Mouse (Mus musculus) CH12.LX (cell line): ENCODE data around the gene Jmjd1c.

Experiments
- CHD1 ChIP-seq: IDR thresholded peaks from 2 replicates; pipeline ENCODE4 v1.6.1; 2012; ENCODE audit warnings: low read depth, low read length, improper control_type of control experiment, inconsistent platforms
- CTCF ChIP-seq, 2 experiments: IDR thresholded peaks in 1 of 2; conservative IDR thresholded peaks in 1 of 2; 2 replicates each; pipeline ENCODE4 v1.5.1; 2011 to 2012; ENCODE audit warnings: low read depth in 2 of 2, low read length in 2 of 2, improper control_type of control experiment in 1 of 2, inconsistent platforms in 1 of 2, mild to moderate bottlenecking in 1 of 2, moderate library complexity in 1 of 2
- GABPA ChIP-seq: IDR thresholded peaks from 2 replicates; pipeline ENCODE4 v1.6.1; 2012; ENCODE audit warnings: low read depth, low read length, improper control_type of control experiment, inconsistent platforms; ENCODE audit not compliant: insufficient replicate concordance
- MAX ChIP-seq: IDR thresholded peaks from 2 replicates; pipeline ENCODE4 v1.6.1; 2011; ENCODE audit warnings: low read length, improper control_type of control experiment
- MAZ ChIP-seq: IDR thresholded peaks from 2 replicates; pipeline ENCODE4 v1.6.1; 2012; ENCODE audit warnings: low read depth, mild to moderate bottlenecking, inconsistent platforms, low read length, improper control_type of control experiment, moderate library complexity
- MYC ChIP-seq: IDR thresholded peaks from 2 replicates; pipeline ENCODE4 v1.6.1; 2011; ENCODE audit warnings: low read depth, mild to moderate bottlenecking, improper control_type of control experiment, low read length
- NELFE ChIP-seq: IDR thresholded peaks from 2 replicates; pipeline ENCODE4 v1.6.1; 2011; ENCODE audit warnings: low read depth, low read length, improper control_type of control experiment
- NRF1 ChIP-seq: IDR thresholded peaks from 2 replicates; pipeline ENCODE4 v1.6.1; 2014; ENCODE audit warnings: low read depth, mild to moderate bottlenecking, inconsistent platforms, low read length, improper control_type of control experiment, moderate library complexity
- POLR2A ChIP-seq: IDR thresholded peaks from 2 replicates; pipeline ENCODE4 v1.6.1; 2011; ENCODE audit warnings: low read depth, mild to moderate bottlenecking, improper control_type of control experiment, low read length
- ZNF384 ChIP-seq: IDR thresholded peaks from 2 replicates; pipeline ENCODE4 v1.6.1; 2012; ENCODE audit warnings: low read depth, low read length, improper control_type of control experiment, inconsistent platforms

DNA sequence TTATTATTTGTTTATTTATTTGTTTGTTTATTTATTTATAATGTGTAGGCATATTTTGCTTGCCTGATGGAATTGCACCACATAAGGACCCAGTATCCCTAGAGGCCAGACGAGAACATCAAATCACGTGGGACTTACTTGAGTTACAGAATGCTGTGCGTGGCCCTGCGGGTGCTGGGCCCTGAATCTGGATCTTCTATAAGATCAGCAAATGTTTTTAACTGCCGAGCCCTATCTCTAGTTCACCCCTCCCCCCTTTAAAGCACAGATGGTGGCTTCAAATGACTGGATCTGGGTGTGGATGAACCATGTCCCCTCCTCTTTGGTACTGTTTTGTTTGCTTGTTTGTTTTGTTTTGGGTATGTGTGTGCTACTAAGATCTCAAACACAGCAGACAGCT, 199.4 kb downstream of the Jmjd1c start:
- TF ChIP-seq CTCF (conservative IDR thresholded peaks at IDR 0.05 in 1 of 2, IDR thresholded peaks at IDR 0.05 in 1 of 2; ENCODE audit: low read depth in 2 of 2, low read length in 2 of 2) (no peak), NELFE (no peak), ZNF384 (no peak), MYC (no peak), CHD1 (no peak), POLR2A (no peak), MAX (no peak), GABPA (no peak), NRF1 (no peak), MAZ (no peak)
